Mouse (Mus musculus): ENCODE results near the gene Grin2c.

- TF ChIP-seq CTCF (IDR thresholded peaks at IDR 0.05; ENCODE audit: low read depth): no peak
- no peak for TF ChIP-seq EP300 (IDR thresholded peaks at IDR 0.05; ENCODE audit: low read depth)
Observed at GRCm38 (mm10) chr11:115208776-115209732, 58.0 kb downstream of the Grin2c start.

Data from liver, postnatal 0 days (tissue).